Mouse (Mus musculus) ES-E14 (cell line): ENCODE measurements around the gene Flt3l. TPM values are rescaled to one million over a fixed set of nuclear protein-coding genes. Genes with fewer than 3 reads are reported as not detected.

Experiments
- DNase-seq: peaks from one replicate; pipeline ENCODE4 v3.0.0-alpha.2; 2013; ENCODE audit warnings: low read depth, low spot score
- H3K27ac ChIP-seq: 2 replicates; pipeline ENCODE4 v1.5.1; 2012; ENCODE audit warnings: low read depth, mild to moderate bottlenecking, low read length, moderate library complexity, mixed read lengths; ENCODE audit not compliant: poor library complexity, insufficient read depth, severe bottlenecking
- H3K36me3 ChIP-seq: 2 replicates; pipeline ENCODE4 v1.6.1; 2012; ENCODE audit warnings: mild to moderate bottlenecking, low read length, moderate library complexity, mixed read lengths; ENCODE audit not compliant: control insufficient read depth, poor library complexity, insufficient read depth, severe bottlenecking
- H3K4me1 ChIP-seq, 2 experiments: fragments of 150-350 bp in 1 of 2; sonication (generic) in 1 of 2; 2 replicates each; pipeline ENCODE4 v1.6.1; 2012; ENCODE audit warnings: low read length in 2 of 2, mild to moderate bottlenecking in 1 of 2, mixed read lengths in 1 of 2; ENCODE audit not compliant: control insufficient read depth in 2 of 2, insufficient read depth in 2 of 2, poor library complexity in 1 of 2
- H3K4me3 ChIP-seq, 2 experiments: fragments of 150-350 bp in 1 of 2; sonication (generic) in 1 of 2; 2 replicates each; pipeline ENCODE4 v1.5.1; 2012; ENCODE audit warnings: low read length in 2 of 2, low read depth in 1 of 2, mild to moderate bottlenecking in 1 of 2, mixed read lengths in 1 of 2; ENCODE audit not compliant: insufficient read depth in 1 of 2, poor library complexity in 1 of 2, severe bottlenecking in 1 of 2
- H3K9ac ChIP-seq: 2 replicates; pipeline ENCODE4 v1.6.1; 2012; ENCODE audit warnings: low read depth, mild to moderate bottlenecking, low read length, mixed read lengths; ENCODE audit not compliant: poor library complexity, insufficient read depth, severe bottlenecking
- H3K9me3 ChIP-seq: fragments of 150-350 bp; sonication (generic); 2 replicates; pipeline ENCODE4 v1.6.1; 2012; ENCODE audit warnings: low read depth, mild to moderate bottlenecking, low read length; ENCODE audit not compliant: control insufficient read depth, insufficient read depth
- CHD2 ChIP-seq: IDR thresholded peaks from 2 replicates; pipeline ENCODE4 v1.6.1; 2014; ENCODE audit warnings: mild to moderate bottlenecking, low read depth, low read length, inconsistent platforms
- HCFC1 ChIP-seq: IDR thresholded peaks from 2 replicates; pipeline ENCODE4 v1.6.1; 2012; ENCODE audit warnings: low read length, inconsistent platforms, borderline replicate concordance; ENCODE audit not compliant: insufficient read depth
- MAFK ChIP-seq: IDR thresholded peaks from 2 replicates; pipeline ENCODE4 v1.6.1; 2014; ENCODE audit warnings: mild to moderate bottlenecking, low read depth, low read length, inconsistent platforms; ENCODE audit not compliant: insufficient read depth
- ZC3H11A ChIP-seq: IDR thresholded peaks from 2 replicates; pipeline ENCODE4 v1.6.1; 2012; ENCODE audit warnings: low read depth, mild to moderate bottlenecking, inconsistent platforms, low read length, borderline replicate concordance
- ZNF384 ChIP-seq: IDR thresholded peaks from 2 replicates; pipeline ENCODE4 v1.6.1; 2012; ENCODE audit warnings: low read depth, low read length, inconsistent platforms
- in situ Hi-C, 2 experiments: fragments of 600-800 bp; cut with MboI; formaldehyde crosslinking; loops; one replicate each; pipeline ENCODE4 v1.15.1; 2025; ENCODE audit warnings: low sequenced_read_pairs in 2 of 2, inconsistent platforms in 1 of 2; ENCODE audit not compliant: unreplicated experiment in 2 of 2
- total RNA-seq: library from RNA; depleted of rRNA; stranded (reverse); fragments of 300-350 nt; gene quantifications from 2 replicates; pipeline ENCODE4 v1.2.3, GENCODE M21; 2012; rRNA removed

Gene Flt3l
- total RNA-seq, 1 experiment, result 1.8 TPM

- in situ Hi-C loops, result no loop called here
- Histone ChIP-seq H3K9ac (peak overlapping the region; percentile 21; the same call in 1 of the 2 replicates), H3K4me1 (peaks cover 0 to 17% of the 10 kb centered on the region in 2 experiments; a peak in 2 of 4 replicates), H3K4me3 (peak overlapping the region in 1 of 2 experiments; percentile 46; a peak in 2 of 4 replicates), H3K27ac (no peak overlapping the region), H3K36me3 (peaks cover 3% of the 10 kb centered on the region; the same call in 1 of the 2 replicates), H3K9me3 (no peaks in the 10 kb centered on the region)
- TF ChIP-seq MAFK, result no peak
- TF ChIP-seq HCFC1, result no peak
- TF ChIP-seq ZC3H11A, result no peak
- TF ChIP-seq CHD2, result no peak
- DNase-seq, result no peak
Observed at GRCm38 (mm10) chr7:45083300-45083890, 52.8 kb downstream of the Flt3l start.

- no peak for DNase-seq
- Histone ChIP-seq H3K4me3 (peak overlapping the region in 1 of 2 experiments; percentile 46; a peak in 2 of 4 replicates), H3K9ac (0 out of 2 replicates have a peak overlapping the region, but pooled peaks have one; percentile 21), H3K4me1 (peaks cover 0 to 16% of the 10 kb centered on the region in 2 experiments; a peak in 2 of 4 replicates), H3K36me3 (peaks cover 5% of the 10 kb centered on the region; the same call in 1 of the 2 replicates), H3K27ac (peak overlapping the region; percentile 33; the same call in 1 of the 2 replicates), H3K9me3 (no peaks in the 10 kb centered on the region)
- in situ Hi-C loops, result no loop called here
- TF ChIP-seq ZNF384 (no peak), HCFC1 (no peak), ZC3H11A (no peak), MAFK (no peak), CHD2 (no peak)
Observed at GRCm38 (mm10) chr7:45082401-45083299, 53.6 kb downstream of the Flt3l start.

GRCm38 (mm10) chr7:45081016-45081415 is 55.2 kb downstream of the Flt3l start:
- in situ Hi-C loops, result no loop called here
- no peaks in the 10 kb centered on the region for H3K9me3 ChIP-seq
- no peak overlapping the region for H3K4me3 ChIP-seq
- H3K4me1 ChIP-seq, result peaks cover 0 to 24% of the 10 kb centered on the region in 2 experiments; a peak in 2 of 4 replicates
- no peak overlapping the region for H3K9ac ChIP-seq
- H3K36me3 ChIP-seq, result peaks cover 16% of the 10 kb centered on the region
- H3K27ac ChIP-seq, result no peak overlapping the region; the same call in 1 of the 2 replicates
- no peak for DNase-seq
- TF ChIP-seq ZNF384, result no peak
- no peak for TF ChIP-seq MAFK
- no peak for TF ChIP-seq ZC3H11A
- TF ChIP-seq CHD2, result no peak
- TF ChIP-seq HCFC1, result no peak

GRCm38 (mm10) chr7:45079856-45080255 is 56.4 kb downstream of the Flt3l start:
- Histone ChIP-seq H3K36me3 (peaks cover 21% of the 10 kb centered on the region), H3K9ac (no peak overlapping the region), H3K4me1 (peaks cover 0 to 29% of the 10 kb centered on the region in 2 experiments; a peak in 2 of 4 replicates), H3K4me3 (no peak overlapping the region), H3K27ac (no peak overlapping the region), H3K9me3 (no peaks in the 10 kb centered on the region)
- no peak for DNase-seq
- in situ Hi-C loops, result loop anchor here in 1 of 2 experiments (5.0 kb wide), 1 partner anchor 52 kb away; no protein-coding TSS in a partner anchor
- TF ChIP-seq ZNF384 (no peak), MAFK (no peak), ZC3H11A (peak; percentile 65; the same call in 1 of the 2 replicates), HCFC1 (no peak)

Other genes starting within 250 kb of the Flt3l start
- 88.2 and 121 TPM in 2 replicates for gene Med25, start 243.7 kb downstream of the Flt3l start, total RNA-seq
- 14.2 and 17.2 TPM in 2 replicates for gene Fuz, start 240.4 kb downstream of the Flt3l start, total RNA-seq
- gene Ap2a1, start 206.9 kb downstream of the Flt3l start, total RNA-seq, result 82.5 and 94.9 TPM in 2 replicates
- gene Tsks, start 193.2 kb downstream of the Flt3l start, total RNA-seq, result 0.49 and 0.85 TPM in 2 replicates
- 60.3 and 123 TPM in 2 replicates for gene Cpt1c, start 161.6 kb downstream of the Flt3l start, total RNA-seq
- gene Prmt1, start 149.9 kb downstream of the Flt3l start, total RNA-seq, result 413 and 429 TPM in 2 replicates
- gene Irf3, start 138.8 kb downstream of the Flt3l start, total RNA-seq, result 45.9 and 68.4 TPM in 2 replicates
- gene Bcl2l12, start 137.7 kb downstream of the Flt3l start, total RNA-seq, result 11.9 and 13.0 TPM in 2 replicates
- gene Scaf1, start 120.1 kb downstream of the Flt3l start, total RNA-seq, result 39.0 and 39.2 TPM in 2 replicates
- gene Rras, start 118.5 kb downstream of the Flt3l start, total RNA-seq, result 11.1 and 14.4 TPM in 2 replicates
- gene Prr12, start 83.6 kb downstream of the Flt3l start, total RNA-seq, result 32.3 and 37.5 TPM in 2 replicates
- gene Nosip, start 74.0 kb downstream of the Flt3l start, total RNA-seq, result 94.2 and 106 TPM in 2 replicates
- 9.8 and 11.4 TPM in 2 replicates for gene Prrg2, start 73.8 kb downstream of the Flt3l start, total RNA-seq
- gene Rcn3, start 44.2 kb downstream of the Flt3l start, total RNA-seq, result 137 and 207 TPM in 2 replicates
- gene Fcgrt, start 32.6 kb downstream of the Flt3l start, total RNA-seq, result 10.6 and 15.1 TPM in 2 replicates
- 1,746 and 1,854 TPM in 2 replicates for gene Rps11, start 12.0 kb downstream of the Flt3l start, total RNA-seq
- gene Rpl13a, start 7.7 kb downstream of the Flt3l start, total RNA-seq, result 3,971 and 5,136 TPM in 2 replicates
- gene Gm45713, start 201 bp downstream of the Flt3l start, total RNA-seq, result 0.36 and 0.90 TPM in 2 replicates
- gene Pih1d1, start 17.9 kb upstream of the Flt3l start, total RNA-seq, result 69.9 and 70.2 TPM in 2 replicates
- 108 and 115 TPM in 2 replicates for gene Aldh16a1, start 18.2 kb upstream of the Flt3l start, total RNA-seq
- 3.4 and 4.4 TPM in 2 replicates for gene Slc17a7, start 27.5 kb upstream of the Flt3l start, total RNA-seq
- gene Gfy, start 43.1 kb upstream of the Flt3l start, total RNA-seq, result 0.11 TPM in 1 of 2 replicates, not detected in the other
- gene Pth2, start 44.6 kb upstream of the Flt3l start, total RNA-seq, result 0.54 TPM in 1 of 2 replicates, not detected in the other
- 2.4 and 2.7 TPM in 2 replicates for gene Ccdc155, start 68.5 kb upstream of the Flt3l start, total RNA-seq
- 4.7 and 6.9 TPM in 2 replicates for gene Dkkl1, start 75.7 kb upstream of the Flt3l start, total RNA-seq
- 95.9 and 111 TPM in 2 replicates for gene Tead2, start 79.3 kb upstream of the Flt3l start, total RNA-seq
- gene Cd37, start 102.7 kb upstream of the Flt3l start, total RNA-seq, result 37.6 and 50.8 TPM in 2 replicates
- gene Slc6a16, start 104.7 kb upstream of the Flt3l start, total RNA-seq, result 12.7 and 14.6 TPM in 2 replicates
- gene Slc6a21, start 141.1 kb upstream of the Flt3l start, total RNA-seq, result 0.21 and 0.67 TPM in 2 replicates
- gene Trpm4, start 197.3 kb upstream of the Flt3l start, total RNA-seq, result 26.5 and 48.5 TPM in 2 replicates
- 0.71 and 1.4 TPM in 2 replicates for gene Hrc, start 198.9 kb upstream of the Flt3l start, total RNA-seq
- 6.9 and 12.6 TPM in 2 replicates for gene Ppfia3, start 230.6 kb upstream of the Flt3l start, total RNA-seq
- gene Lin7b, start 234.2 kb upstream of the Flt3l start, total RNA-seq, result 5.6 and 11.3 TPM in 2 replicates